Mouse (Mus musculus): Measurements from ENCODE around the gene Ankdd1a. TPM values are rescaled to one million over a fixed set of nuclear protein-coding genes. Genes with fewer than 3 reads are reported as not detected.

Gene Ankdd1a
- total and polyA plus RNA-seq, 3 experiments: not detected

- Histone ChIP-seq H3K4me1 (ENCODE audit: control insufficient read depth in 1 of 2, insufficient read depth in 2 of 2) (peaks cover 5 to 25% of the 10 kb centered on the region in 2 experiments), H3K36me3 (replicated peaks in 1 of 2; ENCODE audit: control insufficient read depth in 1 of 2, insufficient read depth in 1 of 2, low read length in 1 of 2) (peaks cover 15 to 32% of the 10 kb centered on the region in 2 experiments), H3K27ac (ENCODE audit: insufficient read depth, low read depth) (no peak overlapping the region), H3K4me2 (ENCODE audit: insufficient read depth, low read depth, poor library complexity, severe bottlenecking) (no peak overlapping the region), H3K79me2 (replicated peaks; ENCODE audit: control insufficient read depth, extremely low read depth, insufficient read depth, poor library complexity, severe bottlenecking) (peaks cover 10% of the 10 kb centered on the region), H3K9ac (ENCODE audit: insufficient read depth, low read depth) (no peak overlapping the region; the same call in 1 of the 2 replicates), H3K4me3 (replicated peaks in 1 of 3; ENCODE audit: low read depth in 2 of 3, low read length in 2 of 3, poor library complexity in 1 of 3) (no peak overlapping the region), H3K9me3 (replicated peaks; ENCODE audit: low read length) (peaks cover 5% of the 10 kb centered on the region), H3K27me3 (replicated peaks) (no peaks in the 10 kb centered on the region)
- TF ChIP-seq ZNF384 (IDR thresholded peaks at IDR 0.05; ENCODE audit: low read depth, low read length) (peak; percentile 42; the same call in 1 of the 2 replicates), EP300 (IDR thresholded peaks at IDR 0.05; ENCODE audit: low read length) (no peak), GABPA (IDR thresholded peaks at IDR 0.05; ENCODE audit: insufficient replicate concordance, low read depth, low read length) (no peak), KAT2A (IDR thresholded peaks at IDR 0.05; ENCODE audit: insufficient replicate concordance, low read length) (no peak), POLR2AphosphoS2 (IDR thresholded peaks at IDR 0.05; ENCODE audit: low read depth, low read length) (no peak)
- in situ Hi-C loops (cut with MboI; ENCODE audit: low pct_ligation_motif_present, low pct_unique_long_range_greater_than_20kb, low sequenced_read_pairs): no loop called here
- dilution Hi-C loops (cut with MboI; ENCODE audit: extremely low pct_ligation_motif_present, extremely low pct_unique_long_range_greater_than_20kb, low sequenced_read_pairs): no loop called here
- no peak for DNase-seq (ENCODE audit: extremely low read depth)
These were observed 57.4 kb downstream of the Ankdd1a start for GRCm38 (mm10) chr9:65462544-65462943.

DNA sequence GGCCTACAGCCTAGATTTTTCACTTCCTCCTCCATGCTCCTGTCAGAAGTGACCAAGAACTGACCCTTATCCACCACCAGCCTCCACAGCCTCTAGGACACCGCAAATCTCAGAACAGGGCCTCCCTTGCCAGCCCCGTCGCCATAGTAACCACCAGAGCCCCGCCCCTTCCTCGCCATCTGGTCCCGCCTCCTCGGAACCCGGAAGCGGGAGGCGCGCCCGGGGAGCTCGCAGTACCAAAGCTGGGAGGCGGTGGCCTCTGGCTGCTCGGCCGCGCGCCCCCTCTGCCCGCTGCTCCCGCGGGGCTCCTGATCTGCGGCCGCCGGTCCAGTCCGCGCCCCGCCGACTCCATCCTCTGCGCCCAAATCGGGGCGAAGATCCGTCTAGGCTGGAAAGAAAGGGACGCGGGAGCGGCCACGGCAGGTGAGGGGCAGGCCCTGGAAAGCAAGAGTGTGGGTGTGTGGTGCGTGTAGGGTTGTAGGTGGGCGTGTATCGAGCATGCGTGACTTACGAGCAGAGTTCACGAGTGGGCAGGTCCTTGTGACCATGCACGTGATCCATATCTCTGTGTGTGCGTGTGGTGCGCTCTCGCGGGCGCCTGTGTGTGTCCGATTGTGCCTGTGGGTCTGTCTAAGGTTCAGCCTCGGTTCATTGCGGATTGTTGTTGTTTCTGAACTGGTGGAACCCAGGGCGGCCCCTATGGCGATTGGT is 59.1 kb downstream of the Ankdd1a start, which contains the start of gene Spg21:
Gene Spg21, plus strand, starts transcription at position 216 of the 711 bp plus-strand sequence.
- dilution Hi-C loops (cut with MboI; ENCODE audit: extremely low pct_ligation_motif_present, extremely low pct_unique_long_range_greater_than_20kb, low sequenced_read_pairs) (no loop called here), in situ Hi-C loops (cut with MboI; ENCODE audit: low pct_ligation_motif_present, low pct_unique_long_range_greater_than_20kb, low sequenced_read_pairs) (no loop called here)
- Histone ChIP-seq H3K79me2 (replicated peaks; ENCODE audit: control insufficient read depth, extremely low read depth, insufficient read depth, poor library complexity, severe bottlenecking) (peaks cover 10% of the 10 kb centered on the region), H3K9ac (ENCODE audit: insufficient read depth, low read depth) (peak within 1 kb of the TSS; percentile 60), H3K27ac (ENCODE audit: insufficient read depth, low read depth) (peak within 1 kb of the TSS; percentile 26; the same call in 1 of the 2 replicates), H3K27me3 (replicated peaks) (no peaks in the 10 kb centered on the region), H3K4me2 (ENCODE audit: insufficient read depth, low read depth, poor library complexity, severe bottlenecking) (peak within 1 kb of the TSS; percentile 86), H3K4me3 (replicated peaks in 1 of 3; ENCODE audit: low read depth in 2 of 3, low read length in 2 of 3, poor library complexity in 1 of 3) (peak within 1 kb of the TSS; percentile 82 to 95 (median 90)), H3K9me3 (replicated peaks; ENCODE audit: low read length) (peaks cover 5% of the 10 kb centered on the region), H3K36me3 (replicated peaks in 1 of 2; ENCODE audit: control insufficient read depth in 1 of 2, insufficient read depth in 1 of 2, low read length in 1 of 2) (peaks cover 8 to 22% of the 10 kb centered on the region in 2 experiments), H3K4me1 (ENCODE audit: control insufficient read depth in 1 of 2, insufficient read depth in 2 of 2) (peaks cover 5 to 21% of the 10 kb centered on the region in 2 experiments)
- peak; percentile 89 for DNase-seq (ENCODE audit: extremely low read depth)
- no peak; the same call in 1 of the 2 replicates for TF ChIP-seq MAZ (IDR thresholded peaks at IDR 0.05; ENCODE audit: low read depth, low read length)
- TF ChIP-seq TCF12 (IDR thresholded peaks at IDR 0.05; ENCODE audit: low read depth, low read length): peak; percentile 68; the same call in 1 of the 2 replicates
- TF ChIP-seq NRF1 (IDR thresholded peaks at IDR 0.05; ENCODE audit: low read depth, low read length): peak; percentile 58
- TF ChIP-seq MYC (IDR thresholded peaks at IDR 0.05; ENCODE audit: low read depth, low read length): no peak
- no peak for TF ChIP-seq GABPA (IDR thresholded peaks at IDR 0.05; ENCODE audit: insufficient replicate concordance, low read depth, low read length)
- no peak; the same call in 1 of the 2 replicates for TF ChIP-seq USF1 (IDR thresholded peaks at IDR 0.05; ENCODE audit: low read depth, low read length)
- TF ChIP-seq HCFC1 (IDR thresholded peaks at IDR 0.05; ENCODE audit: low read depth, low read length): 0 out of 2 replicates have a peak, but pooled peaks have one; percentile 40
- TF ChIP-seq RAD21 (IDR thresholded peaks at IDR 0.05; ENCODE audit: low read depth, low read length): no peak
- no peak for TF ChIP-seq E2F4 (IDR thresholded peaks at IDR 0.05; ENCODE audit: insufficient replicate concordance, low read depth, low read length)
- TF ChIP-seq RCOR1 (conservative IDR thresholded peaks at IDR 0.05; ENCODE audit: low read depth, low read length): no peak
- no peak for TF ChIP-seq CTCF (conservative IDR thresholded peaks at IDR 0.05 in 1 of 2, IDR thresholded peaks at IDR 0.05 in 1 of 2; ENCODE audit: low read depth in 2 of 2, low read length in 2 of 2)
- no peak for TF ChIP-seq JUN (IDR thresholded peaks at IDR 0.05; ENCODE audit: insufficient read depth, low read depth, low read length)
- TF ChIP-seq BHLHE40 (IDR thresholded peaks at IDR 0.05; ENCODE audit: low read depth, low read length): peak; percentile 92
- no peak; the same call in 1 of the 2 replicates for TF ChIP-seq ETS1 (conservative IDR thresholded peaks at IDR 0.05; ENCODE audit: low read depth, low read length)
- no peak for TF ChIP-seq SMC3 (IDR thresholded peaks at IDR 0.05; ENCODE audit: low read depth, low read length)
- TF ChIP-seq CHD1 (IDR thresholded peaks at IDR 0.05; ENCODE audit: low read depth, low read length): no peak
- TF ChIP-seq JUND (conservative IDR thresholded peaks at IDR 0.05; ENCODE audit: low read depth, low read length): no peak
- peak; percentile 99 for TF ChIP-seq ELF1 (IDR thresholded peaks at IDR 0.05; ENCODE audit: low read depth, low read length)
- no peak for TF ChIP-seq ZNF384 (IDR thresholded peaks at IDR 0.05; ENCODE audit: low read depth, low read length)
- TF ChIP-seq USF2 (conservative IDR thresholded peaks at IDR 0.05; ENCODE audit: low read depth, low read length): no peak
- TF ChIP-seq TBP (conservative IDR thresholded peaks at IDR 0.05; ENCODE audit: low read depth, low read length): no peak
- peak; percentile 87 for TF ChIP-seq SIN3A (IDR thresholded peaks at IDR 0.05; ENCODE audit: low read length)
- no peak for TF ChIP-seq MAFK (IDR thresholded peaks at IDR 0.05; ENCODE audit: insufficient replicate concordance, low read length)
- TF ChIP-seq MEF2A (IDR thresholded peaks at IDR 0.05; ENCODE audit: borderline replicate concordance, low read depth, low read length): 0 out of 2 replicates have a peak, but pooled peaks have one; percentile 34
- peak; percentile 92 for TF ChIP-seq MXI1 (IDR thresholded peaks at IDR 0.05; ENCODE audit: low read depth, low read length)
- TF ChIP-seq EP300 (IDR thresholded peaks at IDR 0.05; ENCODE audit: low read length): no peak
- no peak for TF ChIP-seq KAT2A (IDR thresholded peaks at IDR 0.05; ENCODE audit: insufficient replicate concordance, low read length)
- TF ChIP-seq MAX (IDR thresholded peaks at IDR 0.05; ENCODE audit: low read length): peak; percentile 55; the same call in 1 of the 2 replicates
- no peak for TF ChIP-seq ZKSCAN1 (IDR thresholded peaks at IDR 0.05; ENCODE audit: borderline replicate concordance, low read depth, low read length)

Measured in CH12.LX (cell line).